Mouse (Mus musculus) testis, postnatal 10 days (tissue): ENCODE results near the gene Tmtc1.

Experiments
- DNase-seq: peaks from one replicate; pipeline ENCODE4 v3.0.0; 2021; ENCODE audit warnings: low spot score

Tmtc1 gene

DNA sequence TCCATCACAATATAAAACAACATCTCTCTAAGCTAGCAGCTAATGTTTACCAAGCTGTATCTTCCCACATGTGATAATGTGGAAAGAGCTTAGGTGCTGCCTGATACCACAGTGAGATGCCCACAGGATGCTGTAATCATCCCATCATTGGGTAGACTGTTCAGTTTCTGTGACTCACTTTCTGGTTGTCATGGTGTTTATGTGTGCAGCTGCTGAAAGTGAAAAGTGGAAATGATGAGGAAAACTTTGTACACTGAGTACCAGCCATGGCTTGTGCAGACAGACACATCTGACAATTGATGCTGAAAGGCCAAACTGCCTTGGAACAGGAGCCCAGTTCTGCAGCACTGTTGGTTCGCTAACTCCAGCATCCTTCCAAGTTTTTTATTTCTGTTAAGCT, 204.9 kb downstream of the Tmtc1 start:
- DNase-seq, result no peak

DNA sequence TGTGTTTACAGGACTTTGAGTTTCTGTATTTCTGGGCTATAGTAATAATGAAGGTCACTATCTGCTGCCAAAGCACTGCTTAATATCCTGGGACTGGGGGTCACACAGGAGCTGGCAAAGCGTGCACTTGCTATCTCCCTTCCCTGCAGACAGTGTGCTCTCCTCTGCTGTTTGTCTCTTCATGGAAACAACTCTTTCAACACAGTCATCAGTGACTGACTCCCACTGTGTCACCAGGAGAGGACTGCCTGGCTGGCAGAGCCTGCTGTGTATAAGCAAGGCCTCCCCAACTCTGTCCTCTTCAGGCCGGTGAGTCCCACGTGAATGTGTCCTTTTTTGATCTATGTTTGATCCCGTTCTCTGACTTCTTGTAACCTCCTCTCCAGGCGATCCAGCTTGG, 206.7 kb downstream of the Tmtc1 start:
- DNase-seq, result no peak

DNA sequence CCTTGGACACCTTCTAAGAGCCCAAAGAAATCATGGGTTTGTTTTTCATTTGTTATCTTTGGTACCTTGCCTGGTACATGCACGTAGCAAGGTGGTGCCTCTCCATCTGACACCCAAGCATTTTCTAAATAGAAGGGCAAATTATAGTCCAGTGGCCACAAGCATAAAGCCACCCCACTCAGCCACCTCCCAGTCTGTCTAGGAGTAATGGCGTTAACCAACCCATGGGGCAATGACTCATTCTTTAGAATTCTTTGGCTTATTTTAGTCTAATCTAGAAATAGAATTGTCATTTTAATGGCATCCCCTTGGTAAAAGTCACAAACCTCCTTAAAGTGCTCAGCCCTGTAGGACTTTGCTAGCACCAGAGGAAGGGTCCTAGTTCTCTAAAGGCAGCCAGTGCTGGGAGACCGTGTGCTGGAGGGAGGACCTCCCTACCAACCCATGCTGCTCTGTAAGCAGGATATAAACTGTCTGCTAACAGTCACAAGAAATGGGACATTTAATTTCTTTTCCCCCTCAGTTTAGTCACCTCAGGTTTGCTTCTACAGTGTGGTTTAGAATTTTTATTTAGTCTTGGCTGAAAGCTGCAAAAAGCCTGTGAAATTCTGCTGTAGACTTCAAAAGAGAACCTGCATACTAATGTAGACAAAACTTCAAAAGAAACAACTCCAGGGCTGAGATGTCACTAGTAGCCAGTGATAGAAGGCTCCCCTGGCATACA, 209.9 kb downstream of the Tmtc1 start:
- no peak for DNase-seq

DNA sequence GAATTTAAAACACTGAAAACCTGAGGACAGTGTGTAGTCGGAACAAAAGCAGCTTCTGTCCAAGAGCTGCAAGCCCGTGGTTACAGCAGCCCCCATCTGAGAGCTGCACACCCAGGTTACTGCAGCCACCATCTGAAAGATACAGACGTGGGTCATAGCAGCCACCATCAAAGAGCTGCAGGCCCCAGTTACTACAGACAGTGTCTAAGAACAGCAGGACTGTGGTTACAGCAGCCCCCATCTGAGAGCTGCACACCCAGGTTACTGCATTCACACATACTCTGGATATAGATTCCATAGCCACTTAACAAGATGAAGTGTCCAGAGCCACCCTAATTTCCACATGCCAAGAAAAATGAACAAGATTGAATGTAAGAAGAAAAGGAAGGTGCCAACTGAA, 216.6 kb downstream of the Tmtc1 start:
- DNase-seq, result no peak

DNA sequence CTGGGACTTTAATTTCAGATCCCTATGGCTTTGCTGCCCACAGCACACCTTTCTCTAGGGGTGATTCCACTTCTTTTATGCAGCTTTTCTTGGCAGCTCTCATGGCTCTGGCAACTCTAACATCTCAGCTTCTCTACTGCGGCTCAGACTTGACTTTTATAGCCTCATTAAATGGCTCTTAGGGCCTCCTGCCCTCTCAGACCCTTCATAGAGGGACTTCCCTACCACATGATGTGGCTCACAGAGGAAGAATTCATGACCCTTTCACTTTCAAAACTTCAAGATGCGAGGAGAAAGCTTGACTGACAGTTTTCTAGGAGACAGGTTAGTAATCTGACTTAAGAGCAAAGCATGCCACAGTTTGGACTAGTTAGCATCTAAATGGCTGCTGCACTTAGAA, 221.5 kb downstream of the Tmtc1 start:
- no peak for DNase-seq

DNA sequence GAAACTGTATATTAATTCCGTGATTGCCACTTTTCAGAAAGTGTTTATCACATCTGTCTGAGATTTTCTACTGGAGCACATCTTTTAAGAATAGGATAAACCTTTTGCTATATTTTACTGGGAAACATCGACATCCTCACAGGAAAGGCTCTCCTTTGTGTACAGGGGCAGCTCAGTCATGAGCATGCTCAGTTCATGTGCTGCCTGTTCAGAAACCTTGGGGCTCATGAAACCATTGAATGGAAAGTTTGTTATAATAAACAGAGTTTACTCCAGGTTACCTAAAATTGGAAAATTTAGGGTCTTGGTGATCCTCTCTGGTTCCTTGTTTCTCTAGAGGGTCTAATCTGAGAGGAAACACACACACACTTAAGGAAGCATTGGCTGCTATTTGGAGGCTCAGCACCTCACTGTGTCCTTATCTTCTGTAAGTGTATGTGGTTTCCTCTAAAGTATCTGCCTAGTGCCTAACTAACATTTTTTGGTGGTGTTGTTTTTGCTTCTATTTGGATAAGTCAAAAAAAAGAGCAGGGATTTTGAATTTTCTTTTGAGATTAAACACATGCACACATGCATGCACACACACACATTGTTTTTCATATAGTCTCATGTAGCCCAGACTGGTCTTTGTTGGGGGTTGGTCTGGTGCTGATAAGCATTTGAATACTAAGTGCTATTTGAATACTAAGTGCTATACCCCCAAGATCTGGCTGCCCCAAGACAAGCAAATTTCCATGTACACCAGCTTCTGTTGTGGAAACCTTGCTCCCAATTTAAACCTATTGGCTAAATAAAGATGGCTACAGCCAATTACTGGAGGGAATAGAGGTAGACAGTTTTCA, 225.7 kb downstream of the Tmtc1 start:
- DNase-seq, result no peak

DNA sequence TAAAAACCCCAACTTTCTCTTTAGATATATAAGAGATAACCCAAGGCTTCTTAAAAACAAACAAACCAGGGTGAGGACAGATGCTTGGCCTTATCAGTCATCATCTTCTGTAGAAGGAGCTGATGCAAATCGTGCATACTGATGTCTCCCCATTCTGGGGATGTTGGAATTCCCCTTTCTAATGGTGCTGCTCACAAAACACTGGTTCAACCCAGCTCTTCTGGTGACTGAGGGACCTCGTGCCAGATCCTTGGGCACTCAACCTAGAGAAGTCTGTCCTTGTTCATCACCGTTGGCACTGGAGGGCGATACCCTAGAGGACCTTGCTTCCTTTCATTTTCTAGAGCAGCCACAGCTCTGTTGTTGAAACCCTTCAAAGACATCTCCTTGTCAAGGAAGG, 227.4 kb downstream of the Tmtc1 start:
- no peak for DNase-seq

DNA sequence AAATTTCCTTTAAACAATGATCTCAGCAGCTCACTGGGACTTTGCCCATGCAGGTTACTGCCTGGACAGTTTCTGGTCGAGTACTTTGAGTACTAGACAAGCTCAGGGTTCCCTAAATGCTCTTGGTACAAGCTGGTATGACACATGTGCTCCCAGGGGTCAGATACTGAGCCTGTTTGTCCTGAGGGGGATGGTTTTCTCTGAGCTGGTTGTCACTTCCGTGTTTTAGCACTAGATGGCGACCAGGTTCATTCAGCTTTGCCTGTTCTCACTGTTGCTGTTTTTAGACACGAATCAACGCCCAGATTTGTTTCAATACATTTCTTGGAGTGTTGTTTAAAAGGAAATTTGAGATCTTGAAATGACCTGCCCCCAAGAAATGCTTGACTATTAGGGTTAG, 229.4 kb downstream of the Tmtc1 start:
- peak; percentile 62 for DNase-seq

DNA sequence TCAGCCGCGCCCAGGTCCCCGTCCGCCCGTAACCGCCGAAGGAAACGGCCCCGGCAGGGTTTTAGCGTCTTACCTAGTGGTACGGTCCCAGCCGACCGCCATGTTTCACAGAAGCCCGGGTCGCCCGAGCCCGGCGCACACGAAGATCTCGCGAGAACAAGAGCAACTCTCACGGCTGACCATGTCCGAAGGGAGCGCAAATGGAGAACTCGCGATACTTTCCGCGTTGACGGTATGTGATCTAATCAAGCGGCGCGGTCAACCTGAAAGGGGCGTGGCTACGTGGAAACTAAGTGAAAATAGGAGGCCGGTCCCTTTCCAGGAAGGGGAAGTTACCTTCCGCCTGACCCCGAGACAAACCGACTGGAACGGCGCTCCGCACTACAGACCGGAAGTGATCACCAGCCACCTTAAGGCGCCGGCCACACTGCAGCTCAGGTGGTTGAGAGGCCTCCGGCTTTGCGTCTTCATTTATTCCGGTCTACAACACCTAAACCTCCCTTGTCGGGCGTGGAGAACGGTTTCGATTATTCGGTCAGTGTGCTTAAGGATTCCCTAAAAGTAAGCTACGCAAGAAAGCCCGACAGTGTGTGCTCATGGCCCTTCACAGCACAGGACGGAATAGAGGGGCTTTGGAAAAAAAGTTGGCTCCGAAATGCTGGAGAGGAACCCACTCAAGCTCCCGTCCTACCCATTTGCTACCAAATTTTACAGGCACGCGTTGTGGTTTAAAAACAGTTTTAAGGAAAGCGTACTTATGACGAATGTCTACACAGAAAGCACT, 232.1 kb downstream of the Tmtc1 start, which contains the start of gene Ergic2:
Gene Ergic2, minus strand, starts transcription at position 478 of the 784 bp plus-strand sequence.
- DNase-seq, result peak; percentile 96

DNA sequence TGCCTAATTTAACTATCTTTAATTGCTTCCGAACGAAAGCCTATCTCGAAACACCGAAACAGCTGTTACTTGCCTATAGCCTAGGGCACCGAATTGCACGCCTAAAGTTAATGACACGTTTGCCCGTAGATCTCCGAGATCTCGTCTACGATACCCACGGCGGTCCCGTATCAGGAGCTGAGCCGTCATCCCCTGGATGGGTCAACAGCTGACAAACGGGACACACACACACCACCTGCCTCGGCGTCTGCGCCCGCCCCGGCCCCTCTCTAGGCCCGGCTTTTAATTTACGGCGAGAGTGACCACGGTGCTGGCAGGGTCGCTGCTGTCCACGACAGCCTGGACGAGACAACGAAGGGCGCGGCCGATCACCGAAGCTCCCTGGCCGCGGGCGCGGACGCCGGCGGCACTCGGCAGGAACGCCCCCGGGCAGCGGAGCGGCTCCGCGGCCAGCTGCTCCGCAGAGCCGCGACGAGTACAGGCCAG, 232.8 kb downstream of the Tmtc1 start:
- no peak for DNase-seq

DNA sequence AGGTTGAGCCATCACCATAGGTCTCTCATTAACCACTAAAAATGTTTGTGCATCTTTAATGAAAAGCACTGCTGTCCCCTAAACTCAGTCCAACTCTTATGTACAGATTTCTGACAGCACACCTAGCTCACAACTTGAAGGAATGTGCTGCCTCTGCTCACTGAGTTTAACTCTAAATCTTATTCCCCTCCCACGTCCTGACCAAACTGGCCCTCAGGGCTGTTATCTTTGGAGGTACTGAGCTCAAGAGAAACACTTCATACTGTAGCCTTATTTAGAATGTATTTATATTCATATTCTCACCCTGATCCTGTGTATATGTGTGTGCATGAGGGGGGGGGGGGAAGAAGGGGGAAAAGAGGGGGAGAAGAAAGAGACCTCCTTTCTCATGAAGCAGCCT, 236.7 kb downstream of the Tmtc1 start:
- no peak for DNase-seq

DNA sequence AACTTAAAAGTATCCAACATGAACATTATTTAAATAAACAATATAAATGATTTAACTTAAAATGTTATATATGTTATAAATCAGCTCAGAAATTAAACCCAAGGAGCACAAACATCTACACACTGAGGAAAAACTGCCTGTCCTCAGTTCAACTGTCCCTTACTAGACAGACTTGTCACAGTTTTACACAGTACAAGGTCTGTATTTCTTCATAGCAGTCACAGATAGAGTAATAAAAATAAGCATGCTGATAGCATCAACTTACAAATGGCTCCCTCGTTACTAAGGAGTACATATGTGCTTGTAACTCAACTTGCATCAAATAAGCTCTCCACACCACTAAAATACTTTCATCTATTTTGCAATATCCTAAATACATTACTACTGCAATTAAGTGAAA, 239.1 kb downstream of the Tmtc1 start:
- DNase-seq, result no peak

DNA sequence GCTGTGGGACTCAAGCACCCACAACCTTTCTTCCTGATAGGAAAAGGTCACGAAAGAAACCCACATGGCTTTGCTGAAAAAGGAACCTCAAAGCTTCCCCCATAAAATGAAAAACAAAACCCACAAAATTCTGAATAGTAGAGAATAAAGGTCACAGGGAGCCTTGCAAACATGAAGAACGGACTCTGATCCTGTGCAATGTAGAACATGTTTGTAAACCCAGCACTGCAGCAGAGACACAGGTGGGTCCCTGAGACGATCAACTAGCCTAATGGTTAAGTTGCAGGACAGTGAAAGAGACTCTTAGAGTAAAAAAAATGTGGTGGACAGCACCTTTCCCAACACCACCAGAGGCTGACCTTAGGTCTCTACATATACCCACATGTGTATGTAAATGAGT, 244.5 kb downstream of the Tmtc1 start:
- DNase-seq, result no peak

DNA sequence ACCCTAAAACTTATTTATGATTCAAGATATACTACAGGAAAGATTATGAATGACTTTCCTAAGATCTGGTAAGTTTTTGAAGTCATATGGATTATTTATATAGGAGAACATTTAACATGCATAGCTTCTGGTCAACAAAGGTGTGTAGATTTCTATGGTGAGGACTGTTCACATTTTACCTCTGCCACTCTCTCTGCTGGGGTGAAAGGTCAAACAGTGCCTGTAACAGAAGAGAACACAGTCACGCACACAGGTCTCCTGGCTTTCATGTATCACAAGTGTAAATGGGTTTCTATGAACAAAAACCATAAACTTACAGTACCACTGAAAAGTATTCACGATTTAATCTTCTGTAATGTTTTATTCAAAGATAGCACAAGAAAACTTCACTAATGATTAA, 245.0 kb downstream of the Tmtc1 start:
- DNase-seq, result no peak

DNA sequence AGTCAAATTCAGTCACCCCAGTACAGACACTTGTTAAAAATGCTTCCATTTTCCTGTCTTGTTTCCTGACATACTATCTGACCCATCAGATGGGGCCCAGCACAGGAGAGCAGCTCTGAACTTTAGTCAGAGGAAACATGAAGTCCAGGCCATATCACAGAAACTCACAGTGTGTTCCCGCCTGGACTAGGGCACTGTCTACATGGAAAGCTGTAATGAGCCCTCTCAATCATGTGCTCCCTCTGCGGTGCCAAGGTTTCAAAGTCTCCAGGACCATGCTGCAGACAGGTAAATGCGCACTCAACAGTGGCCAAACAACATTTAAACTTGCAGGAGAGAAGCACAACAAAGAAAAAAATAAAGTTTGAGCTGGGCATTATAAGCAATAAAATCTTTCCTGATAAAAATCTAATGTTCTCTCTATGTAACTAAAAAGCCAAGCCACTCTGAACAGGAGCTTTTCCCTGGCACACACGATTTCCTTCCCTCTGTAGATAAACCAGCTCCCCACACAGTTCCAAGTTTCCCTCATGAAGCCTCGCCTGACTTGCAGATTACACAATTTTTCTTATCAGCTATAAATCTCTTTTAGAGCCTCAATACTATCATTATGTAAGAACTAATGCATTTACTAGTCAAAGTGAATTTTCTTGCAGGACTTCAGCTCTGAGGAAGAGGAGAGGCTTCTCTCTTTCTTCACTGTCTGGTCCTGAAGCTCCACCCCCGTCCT, 250.1 kb downstream of the Tmtc1 start:
- no peak for DNase-seq

DNA sequence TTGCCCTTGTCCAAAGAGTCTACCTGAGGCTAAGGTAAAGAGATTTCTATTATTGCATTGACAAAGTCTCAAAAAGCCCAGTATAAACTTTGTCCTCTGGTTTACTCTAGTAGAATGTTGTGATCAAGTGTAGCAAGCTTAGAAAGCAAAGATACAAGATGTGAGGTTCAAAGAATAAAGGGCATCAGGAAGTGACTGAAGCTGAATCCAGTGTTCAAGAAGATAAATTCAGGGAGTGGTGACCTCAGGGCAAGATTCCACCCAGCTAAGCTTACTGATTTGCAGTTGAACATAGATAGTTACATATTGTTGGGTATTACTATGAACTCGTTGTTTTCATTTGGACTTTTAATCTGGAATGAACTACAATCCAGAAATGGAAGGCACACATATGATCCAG, 258.5 kb downstream of the Tmtc1 start:
- DNase-seq, result no peak
